Mouse (Mus musculus) activated CD4-positive, CD25-positive, alpha-beta regulatory T cell, adult 4 months (primary cell): ENCODE measurements around the gene Syndig1. TPM values are rescaled to one million over a fixed set of nuclear protein-coding genes. Genes with fewer than 3 reads are reported as not detected.

Source experiments
- ATAC-seq: one replicate; pipeline ENCODE4 v1.8.0; 2017
- polyA plus RNA-seq, 2 experiments: library from polyadenylated mRNA; unstranded; fragments of 100-300 nt; shearing (Covaris generic); gene quantifications; one replicate each; pipeline ENCODE4 v1.2.1; 2017

Gene Syndig1
- polyA plus RNA-seq, 2 experiments from 2014 or later: 0.32 TPM; not detected in 1

- no peak for ATAC-seq
These were observed 48.9 kb downstream of the Syndig1 start for GRCm38 (mm10) chr2:149877954-149878353.

GRCm38 (mm10) chr2:149887634-149888033 is 58.6 kb downstream of the Syndig1 start:
- no peak for ATAC-seq

GRCm38 (mm10) chr2:149891647-149892046 is 62.6 kb downstream of the Syndig1 start:
- no peak for ATAC-seq

GRCm38 (mm10) chr2:149896337-149896736 is 67.3 kb downstream of the Syndig1 start:
- no peak for ATAC-seq

GRCm38 (mm10) chr2:149899615-149900014 is 70.6 kb downstream of the Syndig1 start:
- ATAC-seq: no peak

- no peak for ATAC-seq
These were observed 71.6 kb downstream of the Syndig1 start for GRCm38 (mm10) chr2:149900606-149901005.

GRCm38 (mm10) chr2:149904405-149904804 is 75.4 kb downstream of the Syndig1 start:
- ATAC-seq: no peak

- no peak for ATAC-seq
These were observed 77.7 kb downstream of the Syndig1 start for GRCm38 (mm10) chr2:149906694-149907093.

- no peak for ATAC-seq
These were observed 88.2 kb downstream of the Syndig1 start for GRCm38 (mm10) chr2:149917162-149917561.

- no peak for ATAC-seq
These were observed 94.5 kb downstream of the Syndig1 start for GRCm38 (mm10) chr2:149923561-149923960.

- no peak for ATAC-seq
These were observed 96.9 kb downstream of the Syndig1 start for GRCm38 (mm10) chr2:149925911-149926310.

- ATAC-seq: no peak
These were observed 98.0 kb downstream of the Syndig1 start for GRCm38 (mm10) chr2:149927001-149927400.

GRCm38 (mm10) chr2:149927481-149927880 is 98.5 kb downstream of the Syndig1 start:
- ATAC-seq: no peak

- ATAC-seq: no peak
These were observed 101.0 kb downstream of the Syndig1 start for GRCm38 (mm10) chr2:149929986-149930385.

- ATAC-seq: no peak
These were observed 102.1 kb downstream of the Syndig1 start for GRCm38 (mm10) chr2:149931111-149931510.

- no peak for ATAC-seq
These were observed 103.1 kb downstream of the Syndig1 start for GRCm38 (mm10) chr2:149932095-149932494.

GRCm38 (mm10) chr2:149933247-149933898 is 104.4 kb downstream of the Syndig1 start:
- no peak for ATAC-seq

- no peak for ATAC-seq
These were observed 105.1 kb downstream of the Syndig1 start for GRCm38 (mm10) chr2:149934139-149934538.

GRCm38 (mm10) chr2:149938829-149939228 is 109.8 kb downstream of the Syndig1 start:
- ATAC-seq: no peak

- ATAC-seq: no peak
These were observed 110.6 kb downstream of the Syndig1 start for GRCm38 (mm10) chr2:149939586-149939985.

GRCm38 (mm10) chr2:149950641-149951040 is 121.6 kb downstream of the Syndig1 start:
- no peak for ATAC-seq

- ATAC-seq: no peak
These were observed 142.0 kb downstream of the Syndig1 start for GRCm38 (mm10) chr2:149971014-149971413.

- ATAC-seq: no peak
These were observed 144.6 kb downstream of the Syndig1 start for GRCm38 (mm10) chr2:149973583-149973982.

- no peak for ATAC-seq
These were observed 151.4 kb downstream of the Syndig1 start for GRCm38 (mm10) chr2:149980419-149980818.

- no peak for ATAC-seq
These were observed 153.5 kb downstream of the Syndig1 start for GRCm38 (mm10) chr2:149982466-149982865.
